Mouse (Mus musculus): ENCODE results near the gene Maml3. TPM values are rescaled to one million over a fixed set of nuclear protein-coding genes. Genes with fewer than 3 reads are reported as not detected.

The Maml3 gene
- total RNA-seq, 1 experiment from 2014 or later = 19.3 TPM

DNA sequence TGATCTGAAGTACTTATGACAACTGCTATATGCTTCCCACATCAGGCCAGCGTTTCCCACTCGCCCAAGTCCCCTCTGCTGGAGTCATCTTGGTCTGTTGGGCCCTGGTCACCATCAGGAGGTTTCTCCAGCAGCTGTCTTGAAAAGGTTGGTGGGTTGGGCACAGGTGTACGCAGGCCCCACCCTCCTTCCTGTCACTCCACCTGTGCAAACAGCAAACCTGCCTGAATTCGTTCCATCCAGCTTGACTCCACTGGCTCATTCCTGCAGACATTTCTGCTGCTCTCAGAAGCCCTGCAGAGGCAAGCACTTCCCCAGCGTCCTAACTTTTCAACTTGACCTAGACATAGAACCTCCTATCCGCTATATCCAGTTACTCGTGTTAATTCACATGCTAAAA, 76.9 kb downstream of the Maml3 start:
- no peak for ATAC-seq (replicated peaks in 1 of 2; ENCODE audit: insufficient read depth in 1 of 2, low FRiP score in 2 of 2, low TSS enrichment in 1 of 2, low read depth in 1 of 2, poor library complexity in 2 of 2, severe bottlenecking in 2 of 2)

DNA sequence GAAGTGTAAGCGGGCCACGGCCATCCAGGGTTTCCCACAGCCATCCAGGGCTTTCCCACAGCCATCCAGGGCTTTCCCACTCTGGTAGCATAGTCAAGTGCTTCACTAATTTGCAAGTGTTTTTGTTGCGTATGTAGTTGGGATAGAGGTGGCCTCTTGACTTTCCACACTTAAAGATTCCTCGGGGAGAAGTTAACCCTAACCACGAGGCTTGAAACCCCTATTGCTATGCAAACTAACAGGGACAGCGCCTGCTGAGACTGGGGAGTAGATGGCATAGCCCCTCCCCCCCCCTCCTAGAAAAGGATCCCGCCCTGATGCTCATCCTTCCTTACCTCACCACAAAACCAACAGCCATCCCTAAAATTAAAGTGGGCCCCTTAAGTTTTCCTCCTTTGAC, 82.4 kb downstream of the Maml3 start:
- ATAC-seq (replicated peaks in 1 of 2; ENCODE audit: insufficient read depth in 1 of 2, low FRiP score in 2 of 2, low TSS enrichment in 1 of 2, low read depth in 1 of 2, poor library complexity in 2 of 2, severe bottlenecking in 2 of 2) = no peak

DNA sequence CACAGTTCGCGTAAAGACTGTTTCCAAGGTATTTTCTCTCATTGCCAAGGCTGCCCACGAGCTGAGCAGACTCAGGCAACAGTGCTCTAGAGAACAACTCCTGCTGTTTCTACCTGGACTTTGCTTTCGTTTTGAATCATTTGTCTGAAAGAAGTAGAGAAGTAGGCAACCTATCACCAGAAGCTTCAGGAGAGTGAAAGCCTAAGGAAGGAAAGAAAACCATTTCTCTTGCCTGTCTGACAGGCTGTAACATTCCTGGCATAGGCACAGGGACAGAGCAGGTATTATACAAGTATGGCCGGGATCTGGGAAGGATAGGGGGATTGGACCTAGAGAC, 86.8 kb downstream of the Maml3 start:
- no peak for ATAC-seq (replicated peaks in 1 of 2; ENCODE audit: insufficient read depth in 1 of 2, low FRiP score in 2 of 2, low TSS enrichment in 1 of 2, low read depth in 1 of 2, poor library complexity in 2 of 2, severe bottlenecking in 2 of 2)

DNA sequence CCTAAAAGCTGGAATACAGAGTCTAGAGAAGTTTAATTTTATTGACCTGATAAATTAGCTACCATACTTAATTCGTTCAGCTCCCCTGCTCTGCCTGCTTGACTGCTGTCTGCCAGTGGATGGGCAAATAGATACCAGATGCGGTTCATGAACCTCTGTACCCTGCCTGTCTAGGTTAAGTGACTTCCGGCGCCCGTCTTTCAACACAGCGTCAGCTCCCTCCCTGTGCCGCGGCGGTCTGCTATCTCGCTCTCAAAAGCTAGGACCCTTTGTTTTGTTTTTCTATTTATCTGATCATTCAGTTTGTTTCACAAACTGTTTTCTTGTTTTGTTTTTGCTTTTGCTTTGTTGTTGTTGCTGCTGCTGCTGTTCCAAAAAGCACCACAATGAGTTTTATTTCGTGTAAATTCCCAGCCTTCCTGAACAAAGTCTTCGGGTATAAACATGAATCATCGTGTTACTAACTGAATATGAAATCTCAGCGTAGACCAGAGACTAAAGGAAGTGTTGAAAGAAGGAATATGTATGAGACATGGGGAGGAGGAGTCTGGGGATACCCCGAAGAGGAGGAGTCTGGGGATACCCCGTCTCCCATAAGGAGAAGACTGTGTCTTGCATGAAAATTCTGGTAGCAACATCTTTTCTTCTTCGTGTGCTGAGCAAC, 87.3 kb downstream of the Maml3 start:
- ATAC-seq (replicated peaks in 1 of 2; ENCODE audit: insufficient read depth in 1 of 2, low FRiP score in 2 of 2, low TSS enrichment in 1 of 2, low read depth in 1 of 2, poor library complexity in 2 of 2, severe bottlenecking in 2 of 2) = no peak

DNA sequence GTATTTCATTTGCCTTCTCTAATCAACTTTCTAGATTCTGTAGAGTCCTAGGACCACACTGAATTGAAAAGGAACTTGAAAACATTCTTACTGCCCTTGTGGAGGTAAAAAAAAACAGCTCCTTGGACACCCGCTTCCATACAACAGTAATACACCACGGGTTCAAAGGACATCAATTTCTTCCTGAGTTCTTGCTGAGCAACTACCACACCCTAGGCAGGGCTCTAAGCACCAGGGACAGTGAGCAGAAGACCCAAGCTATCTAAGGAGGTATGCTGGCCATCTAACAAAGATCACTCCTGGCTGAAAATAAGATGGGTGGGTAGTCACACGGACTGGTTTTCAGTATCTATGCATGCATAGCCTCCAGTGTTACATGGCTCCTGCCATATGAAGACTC, 88.7 kb downstream of the Maml3 start:
- no peak for ATAC-seq (replicated peaks in 1 of 2; ENCODE audit: insufficient read depth in 1 of 2, low FRiP score in 2 of 2, low TSS enrichment in 1 of 2, low read depth in 1 of 2, poor library complexity in 2 of 2, severe bottlenecking in 2 of 2)

DNA sequence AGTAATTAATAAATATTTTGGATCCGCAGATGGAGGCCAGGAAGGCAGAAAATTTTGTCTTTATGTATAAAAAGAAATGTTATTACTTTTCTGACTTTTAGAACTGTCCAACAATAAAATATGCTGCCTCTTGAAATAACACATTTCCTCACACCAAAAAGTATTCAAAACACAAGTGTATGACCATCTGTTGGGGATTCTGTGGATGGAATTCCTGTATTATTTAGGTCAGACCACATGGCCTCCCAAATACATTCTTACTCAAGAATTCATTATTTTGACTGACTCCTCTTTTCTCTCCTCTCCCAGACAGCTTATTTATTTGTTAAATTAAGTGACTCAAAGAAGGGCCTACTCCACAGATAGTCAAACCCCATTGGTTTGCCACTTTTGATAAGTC, 89.3 kb downstream of the Maml3 start:
- no peak for ATAC-seq (replicated peaks in 1 of 2; ENCODE audit: insufficient read depth in 1 of 2, low FRiP score in 2 of 2, low TSS enrichment in 1 of 2, low read depth in 1 of 2, poor library complexity in 2 of 2, severe bottlenecking in 2 of 2)

DNA sequence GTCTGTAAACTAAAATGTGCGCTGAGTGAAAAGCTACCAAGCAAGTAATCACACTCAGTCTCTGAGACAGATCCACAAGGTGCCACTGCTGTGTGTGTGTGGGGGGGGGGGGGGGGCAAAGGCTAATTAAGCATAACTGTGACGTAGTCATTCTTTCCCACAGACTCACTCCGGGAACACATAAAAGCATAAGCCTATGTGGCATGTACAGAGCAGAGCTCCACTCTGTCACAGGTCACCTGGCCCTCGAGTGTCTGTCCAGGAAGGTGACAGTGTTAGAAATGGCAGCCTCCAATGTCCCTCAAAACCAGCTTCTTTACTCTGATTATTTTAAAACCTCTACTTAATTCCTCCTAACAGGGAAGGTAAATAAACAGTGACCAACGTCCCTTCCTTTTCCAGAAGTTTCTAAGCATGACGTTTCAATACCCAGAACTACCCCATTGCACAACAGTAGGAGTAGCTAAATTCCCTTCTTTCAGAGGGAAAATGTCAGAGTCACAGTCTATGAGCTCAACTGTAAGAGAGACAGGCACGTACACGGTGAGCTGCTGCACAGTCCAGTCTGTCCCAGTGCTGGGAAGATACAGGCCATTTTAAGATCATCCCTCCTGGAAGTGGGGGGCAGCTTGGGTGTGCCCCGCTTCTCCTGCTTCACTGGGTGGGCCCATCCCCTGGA, 93.7 kb downstream of the Maml3 start:
- ATAC-seq (replicated peaks in 1 of 2; ENCODE audit: insufficient read depth in 1 of 2, low FRiP score in 2 of 2, low TSS enrichment in 1 of 2, low read depth in 1 of 2, poor library complexity in 2 of 2, severe bottlenecking in 2 of 2) = no peak

DNA sequence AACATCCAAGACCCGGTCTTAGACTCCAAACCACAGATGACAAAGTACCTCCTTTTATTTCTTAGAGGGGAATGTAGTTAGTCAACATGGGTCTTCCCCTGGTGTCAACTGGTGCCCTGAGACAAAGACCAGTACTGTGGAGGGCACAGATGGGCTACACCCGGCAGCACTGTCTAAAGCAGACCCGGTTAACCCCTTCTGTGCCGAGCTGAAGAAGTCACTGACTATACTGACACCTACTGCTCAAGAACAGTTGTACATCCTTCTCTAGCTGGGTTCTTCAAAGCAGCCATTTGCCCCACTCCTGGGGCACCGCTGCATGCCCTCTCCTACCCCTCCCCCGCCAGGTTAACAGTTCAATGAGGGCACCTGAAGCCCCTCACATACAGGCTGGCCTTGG, 95.6 kb downstream of the Maml3 start:
- peak; percentile 18 to 38; a peak in 3 of 4 replicates for ATAC-seq (replicated peaks in 1 of 2; ENCODE audit: insufficient read depth in 1 of 2, low FRiP score in 2 of 2, low TSS enrichment in 1 of 2, low read depth in 1 of 2, poor library complexity in 2 of 2, severe bottlenecking in 2 of 2)

DNA sequence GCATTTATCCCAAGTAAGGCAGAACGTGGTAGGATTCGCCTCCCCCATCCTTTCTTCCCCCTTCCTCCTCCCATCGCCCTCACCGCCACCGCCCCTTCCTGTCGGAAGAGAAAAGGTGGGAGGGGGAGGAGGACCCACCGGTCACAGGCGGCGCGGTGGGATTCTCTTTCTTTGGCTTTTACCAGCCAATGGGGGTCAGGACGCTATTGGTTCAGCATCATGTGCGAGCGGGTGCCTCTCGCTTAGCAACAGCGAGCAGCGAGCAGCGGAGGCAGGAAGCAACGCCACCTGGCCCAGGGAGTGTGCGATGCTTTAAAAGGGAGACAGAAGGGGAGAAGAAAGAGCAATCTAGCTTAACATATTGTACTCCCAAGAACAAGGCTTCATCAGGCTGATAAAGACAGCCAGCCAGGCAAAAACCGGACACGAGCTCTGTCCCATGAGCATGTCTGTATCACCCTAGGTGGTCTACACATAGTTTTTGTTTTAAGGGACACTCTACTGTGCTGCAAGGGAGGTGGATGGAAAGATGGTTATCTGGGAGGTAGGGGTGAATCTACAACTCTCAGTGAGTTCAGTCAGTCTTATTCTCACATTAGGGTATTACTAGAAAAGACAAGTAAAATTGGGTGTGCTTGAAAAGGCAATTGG, 97.1 kb downstream of the Maml3 start:
- peak; percentile 85 to 93 for ATAC-seq (replicated peaks in 1 of 2; ENCODE audit: insufficient read depth in 1 of 2, low FRiP score in 2 of 2, low TSS enrichment in 1 of 2, low read depth in 1 of 2, poor library complexity in 2 of 2, severe bottlenecking in 2 of 2)

DNA sequence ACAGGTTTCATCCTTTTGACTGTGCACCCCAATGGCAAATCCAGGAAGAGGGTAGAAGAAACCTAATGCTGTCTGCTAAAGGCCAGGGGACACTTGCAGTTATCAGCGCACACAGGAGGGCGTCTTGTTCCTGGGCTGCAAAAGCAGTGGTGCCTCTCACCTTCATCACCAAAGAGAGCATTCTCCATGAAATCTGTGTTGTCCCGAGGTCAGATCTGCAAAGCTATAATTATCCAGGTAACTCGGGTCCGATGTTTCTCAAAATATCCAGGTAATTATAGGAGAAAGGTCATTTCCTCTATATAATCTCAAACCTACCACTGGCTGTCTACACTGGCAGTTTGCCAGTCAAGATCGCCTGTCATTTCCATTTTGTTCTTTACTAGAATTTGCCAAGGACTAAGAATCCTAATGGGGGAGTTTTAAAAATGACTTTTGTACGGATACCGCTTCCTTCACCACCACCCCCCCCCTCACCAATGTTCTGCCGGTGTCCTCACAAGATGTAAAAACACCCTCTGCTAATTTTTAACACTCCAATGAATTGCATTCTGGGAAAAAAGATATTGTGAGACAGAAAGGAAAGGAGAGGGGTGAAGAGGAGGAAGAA, 98.0 kb downstream of the Maml3 start:
- ATAC-seq (replicated peaks in 1 of 2; ENCODE audit: insufficient read depth in 1 of 2, low FRiP score in 2 of 2, low TSS enrichment in 1 of 2, low read depth in 1 of 2, poor library complexity in 2 of 2, severe bottlenecking in 2 of 2) = no peak

DNA sequence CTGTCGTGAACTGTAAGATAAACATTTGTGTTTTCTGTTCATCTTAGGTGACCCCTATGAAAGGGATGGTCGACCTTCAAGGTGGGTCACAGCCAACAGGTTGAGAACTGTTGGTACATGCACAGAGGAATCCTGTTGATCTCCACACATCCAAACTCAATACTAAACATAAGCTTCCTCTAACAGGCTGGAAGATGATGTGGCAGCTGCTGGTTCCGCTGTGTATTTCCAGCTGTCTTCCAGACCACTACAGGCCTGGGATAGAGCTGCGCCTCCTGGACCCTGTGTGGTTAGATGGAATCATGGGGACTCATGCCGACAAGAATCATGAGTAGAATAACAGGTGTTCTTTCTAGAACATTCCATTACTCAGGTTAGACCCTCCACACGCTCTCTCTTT, 101.2 kb downstream of the Maml3 start:
- no peak for ATAC-seq (replicated peaks in 1 of 2; ENCODE audit: insufficient read depth in 1 of 2, low FRiP score in 2 of 2, low TSS enrichment in 1 of 2, low read depth in 1 of 2, poor library complexity in 2 of 2, severe bottlenecking in 2 of 2)

DNA sequence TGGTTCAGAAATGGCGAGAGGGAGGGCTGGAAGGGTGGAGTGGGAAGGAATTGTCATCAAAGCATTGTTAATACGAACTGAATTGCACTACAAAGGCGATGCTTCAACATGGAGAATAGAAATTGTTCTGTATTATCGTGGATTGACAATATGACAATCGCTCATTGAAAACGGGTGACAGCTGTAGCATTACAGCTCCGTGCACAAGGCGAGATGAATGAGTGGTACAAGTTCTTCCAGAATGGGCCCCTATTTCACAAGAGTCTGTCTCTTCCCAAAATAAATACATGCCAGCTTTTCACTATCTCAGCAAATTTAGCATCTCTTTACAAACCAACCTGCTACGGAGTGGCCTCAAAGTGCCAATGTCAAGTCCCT, 103.4 kb downstream of the Maml3 start:
- no peak for ATAC-seq (replicated peaks in 1 of 2; ENCODE audit: insufficient read depth in 1 of 2, low FRiP score in 2 of 2, low TSS enrichment in 1 of 2, low read depth in 1 of 2, poor library complexity in 2 of 2, severe bottlenecking in 2 of 2)

DNA sequence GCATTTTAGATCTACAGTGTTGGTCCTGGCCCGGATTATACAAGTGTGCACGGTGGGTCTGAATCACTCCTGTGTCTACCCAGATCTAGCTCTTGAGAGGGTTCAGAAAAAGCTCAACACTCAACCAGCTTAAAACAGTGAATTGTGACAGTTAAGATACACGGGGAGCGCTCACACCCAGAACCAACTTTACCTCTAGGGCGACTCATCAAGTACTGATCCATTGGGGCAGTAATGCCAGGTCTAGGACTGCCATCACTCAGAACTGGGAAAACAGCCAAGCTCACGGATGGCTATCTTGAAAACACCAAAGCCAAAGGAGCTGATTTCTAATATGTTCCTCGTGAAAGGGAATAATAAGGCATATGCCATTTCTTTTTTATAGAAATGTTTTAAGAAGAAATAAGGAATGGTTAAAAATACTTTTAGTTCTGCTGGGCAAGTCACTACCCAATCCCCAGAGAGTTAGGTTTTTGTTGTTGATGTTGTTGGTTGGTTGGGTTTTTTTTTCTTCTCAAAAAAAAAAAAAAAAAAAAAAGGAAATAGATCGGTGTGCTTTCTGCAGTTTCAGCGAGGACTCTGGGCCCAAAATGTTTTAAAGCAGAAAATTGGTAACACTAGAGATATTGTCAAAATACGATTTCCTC, 103.9 kb downstream of the Maml3 start:
- no peak for ATAC-seq (replicated peaks in 1 of 2; ENCODE audit: insufficient read depth in 1 of 2, low FRiP score in 2 of 2, low TSS enrichment in 1 of 2, low read depth in 1 of 2, poor library complexity in 2 of 2, severe bottlenecking in 2 of 2)

DNA sequence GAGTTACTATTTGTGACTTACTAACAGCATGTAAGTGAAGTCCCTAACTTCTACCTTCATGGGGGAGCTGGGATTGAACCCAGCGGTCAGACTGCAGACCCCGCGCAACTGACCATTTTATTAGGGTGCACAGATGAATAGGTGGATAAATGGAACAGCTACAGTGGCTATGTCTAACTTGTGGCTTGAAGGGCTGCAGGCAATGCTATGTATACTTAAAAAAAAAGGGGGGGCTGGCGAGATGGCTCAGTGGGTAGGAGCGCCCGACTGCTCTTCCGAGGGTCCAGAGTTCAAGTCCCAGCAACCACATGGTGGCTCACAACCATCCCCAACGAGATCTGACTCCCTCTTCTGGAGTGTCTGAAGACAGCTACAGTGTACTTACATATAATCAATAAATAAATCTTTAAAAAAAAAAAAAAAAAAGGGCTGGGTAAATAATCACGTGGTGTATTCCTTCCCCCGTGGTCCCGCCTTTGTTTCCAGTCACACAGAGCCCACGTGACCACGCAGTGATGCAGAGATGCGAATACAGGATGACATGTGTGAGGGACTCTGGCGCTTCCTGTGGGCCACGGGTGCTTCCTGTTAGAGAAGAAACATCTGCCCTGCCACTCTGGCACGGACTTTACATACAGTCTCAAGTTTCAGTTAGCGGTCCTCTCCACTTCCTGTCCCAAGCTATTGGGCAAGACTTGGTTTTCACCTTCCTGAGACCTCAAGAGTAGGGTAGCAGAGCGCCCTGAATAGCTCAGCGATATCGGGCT, 105.0 kb downstream of the Maml3 start:
- peak; percentile 97 to 98 for ATAC-seq (replicated peaks in 1 of 2; ENCODE audit: insufficient read depth in 1 of 2, low FRiP score in 2 of 2, low TSS enrichment in 1 of 2, low read depth in 1 of 2, poor library complexity in 2 of 2, severe bottlenecking in 2 of 2)

DNA sequence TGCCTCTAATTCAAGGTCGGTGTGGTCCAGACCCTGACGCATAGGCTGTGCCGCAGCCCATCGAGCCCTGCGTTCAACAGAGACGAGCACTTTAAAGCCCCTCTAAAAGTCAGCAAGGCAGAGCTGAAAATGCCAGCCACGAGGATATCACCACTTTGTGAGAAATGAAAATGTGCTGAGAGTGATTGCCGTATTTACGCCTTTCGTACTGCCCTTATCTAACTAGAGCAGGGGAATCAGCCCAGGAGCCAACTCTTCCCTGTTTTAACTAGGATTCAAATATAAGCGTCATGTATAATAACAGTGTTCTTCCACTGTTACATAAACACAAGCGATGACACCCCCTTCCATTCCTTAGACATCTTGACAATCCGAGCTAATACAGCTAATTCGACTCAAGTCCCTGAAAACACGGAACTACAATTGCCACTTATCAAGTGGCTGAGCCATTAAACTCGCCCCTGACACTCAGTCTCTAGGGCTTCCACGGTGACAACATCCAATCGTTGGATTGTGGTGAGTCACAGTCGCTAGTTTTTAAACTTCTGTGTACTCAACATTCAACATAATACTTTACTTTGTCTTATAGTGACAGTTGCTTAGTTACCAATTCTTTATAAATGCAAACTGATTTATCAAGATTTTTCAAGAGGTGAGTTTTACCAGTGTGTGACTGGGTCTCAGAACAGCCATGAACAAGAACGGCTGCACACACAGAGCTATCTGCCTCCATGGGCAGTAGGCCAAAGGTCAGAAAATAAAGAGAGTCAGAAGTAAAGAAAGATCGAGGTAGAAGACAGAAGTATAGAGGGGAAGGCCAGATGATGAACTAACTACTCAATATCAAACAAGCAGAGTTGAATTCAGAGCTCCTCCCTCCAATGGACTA, 106.1 kb downstream of the Maml3 start:
- ATAC-seq (replicated peaks in 1 of 2; ENCODE audit: insufficient read depth in 1 of 2, low FRiP score in 2 of 2, low TSS enrichment in 1 of 2, low read depth in 1 of 2, poor library complexity in 2 of 2, severe bottlenecking in 2 of 2) = peak; percentile 11 to 23; a peak in 1 of 4 replicates

DNA sequence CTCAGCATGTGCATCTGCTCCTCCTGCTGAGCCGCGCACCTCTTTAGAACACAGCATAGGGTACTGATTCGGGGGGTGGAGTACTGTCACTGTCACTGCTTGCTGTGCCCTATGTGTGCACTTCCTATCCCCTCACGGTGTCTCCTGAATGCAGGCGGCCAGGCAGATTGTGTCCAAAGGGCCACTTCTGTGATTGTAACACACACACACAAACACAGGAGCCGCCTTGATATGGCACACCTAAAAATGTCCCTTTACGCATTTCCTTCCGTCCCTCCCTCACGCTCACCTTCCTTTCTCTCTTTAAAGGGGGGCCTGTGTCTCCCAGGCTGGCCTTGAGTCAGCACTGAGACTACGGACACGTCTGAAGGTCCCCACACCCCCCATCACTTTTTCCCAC, 107.3 kb downstream of the Maml3 start:
- ATAC-seq (replicated peaks in 1 of 2; ENCODE audit: insufficient read depth in 1 of 2, low FRiP score in 2 of 2, low TSS enrichment in 1 of 2, low read depth in 1 of 2, poor library complexity in 2 of 2, severe bottlenecking in 2 of 2) = no peak
